Mouse (Mus musculus) heart, adult 18-20 months (tissue): ENCODE measurements around the gene Tcte1. TPM values are rescaled to one million over a fixed set of nuclear protein-coding genes. Genes with fewer than 3 reads are reported as not detected.
A peak's percentile ranks its signal among the peaks of the same experiment; 100 is the strongest.

ENCODE experiments used
- DNase-seq, 2 experiments: peaks; one replicate each; pipeline ENCODE4 v3.0.0; 2021 to 2022; ENCODE audit warnings: mixed read lengths in 1 of 2
- total RNA-seq, 2 experiments: library from RNA; stranded (reverse); gene quantifications; 2 replicates each; pipeline ENCODE4 v1.2.3; 2021

The Tcte1 gene
- total RNA-seq, 2 experiments from 2014 or later: not detected

DNA sequence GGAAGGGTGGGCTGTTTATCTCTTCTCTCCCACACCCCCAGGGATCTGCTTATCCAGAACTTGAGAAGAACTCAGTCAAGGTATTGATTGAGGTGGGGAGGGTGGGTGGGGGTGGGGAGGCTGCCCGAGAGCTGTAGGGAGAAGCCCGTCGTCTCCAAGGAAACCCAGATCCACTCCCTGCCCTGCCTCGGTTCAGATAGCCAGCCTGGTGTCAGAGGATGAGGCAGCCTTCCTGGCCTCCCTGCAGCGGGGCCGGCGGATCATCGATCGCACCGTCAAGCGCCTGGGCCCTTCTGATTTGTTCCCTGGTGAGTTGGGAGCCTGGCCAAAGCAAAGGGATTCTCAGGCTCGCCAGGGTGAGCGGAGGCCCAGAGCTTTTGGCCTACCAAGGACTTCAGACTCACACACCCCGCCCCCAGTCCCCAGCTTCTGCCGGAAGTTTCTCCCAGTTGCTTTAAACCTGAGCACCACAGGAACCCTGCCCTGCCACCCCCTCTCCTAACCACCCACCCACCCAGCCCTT, 8.0 kb upstream of the Tcte1 start:
- DNase-seq: no peak

DNA sequence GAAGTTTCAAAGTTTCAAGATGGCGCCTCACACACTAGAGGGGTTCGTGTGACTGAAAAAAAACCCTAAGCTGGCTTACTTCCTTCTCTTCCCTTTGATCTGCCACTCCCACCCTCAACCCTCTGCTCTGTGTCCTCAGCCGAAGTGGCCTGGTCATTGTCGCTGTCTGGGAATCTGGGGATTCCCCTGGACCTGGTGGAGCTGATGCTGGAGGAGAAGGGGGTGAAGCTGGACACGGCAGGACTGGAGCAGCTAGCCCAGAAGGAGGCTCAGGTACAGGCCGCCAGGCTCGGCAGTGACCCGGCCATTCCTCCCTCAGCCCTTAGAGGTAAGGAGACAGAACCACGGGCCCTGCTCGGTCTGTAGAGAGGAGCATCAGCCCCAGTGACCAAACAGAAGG, 7.4 kb upstream of the Tcte1 start:
- DNase-seq: no peak

DNA sequence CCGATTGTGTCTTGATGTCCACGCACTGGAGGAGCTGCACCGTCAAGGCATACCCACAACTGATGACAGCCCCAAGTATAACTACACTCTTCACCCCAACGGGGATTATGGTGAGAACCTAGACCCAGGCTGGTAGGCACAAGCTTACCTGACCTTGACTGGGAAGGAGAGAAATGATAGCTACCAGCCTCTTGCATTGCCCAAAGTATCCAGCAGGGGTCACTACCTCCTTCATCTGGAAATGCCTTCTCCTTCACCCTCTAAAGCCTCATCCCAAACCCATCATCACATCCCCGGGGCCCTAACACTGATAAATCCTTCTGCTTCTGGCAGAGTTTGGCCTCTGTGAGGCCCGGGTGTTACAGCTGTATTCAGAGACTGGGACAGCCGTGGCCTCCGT, 6.7 kb upstream of the Tcte1 start:
- DNase-seq: peak; percentile 68 to 91

DNA sequence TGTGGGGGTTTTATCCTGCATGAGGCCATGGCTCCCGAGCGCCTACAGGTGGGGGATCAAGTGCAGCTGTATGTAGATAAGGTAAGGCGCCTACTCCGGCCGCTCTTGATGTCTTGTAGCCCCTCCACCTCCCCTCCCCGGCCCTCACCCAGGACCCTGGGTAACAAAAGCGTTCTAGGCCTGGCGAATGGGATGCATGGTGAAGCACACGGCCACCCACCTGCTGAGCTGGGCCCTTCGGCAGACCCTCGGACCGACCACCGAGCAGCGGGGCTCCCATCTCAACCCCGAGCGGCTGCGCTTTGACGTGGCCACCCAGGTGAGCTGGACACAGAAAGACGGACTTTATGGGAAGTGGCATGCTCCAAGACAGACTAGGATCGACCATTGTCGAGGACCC, 6.1 kb upstream of the Tcte1 start:
- no peak for DNase-seq

DNA sequence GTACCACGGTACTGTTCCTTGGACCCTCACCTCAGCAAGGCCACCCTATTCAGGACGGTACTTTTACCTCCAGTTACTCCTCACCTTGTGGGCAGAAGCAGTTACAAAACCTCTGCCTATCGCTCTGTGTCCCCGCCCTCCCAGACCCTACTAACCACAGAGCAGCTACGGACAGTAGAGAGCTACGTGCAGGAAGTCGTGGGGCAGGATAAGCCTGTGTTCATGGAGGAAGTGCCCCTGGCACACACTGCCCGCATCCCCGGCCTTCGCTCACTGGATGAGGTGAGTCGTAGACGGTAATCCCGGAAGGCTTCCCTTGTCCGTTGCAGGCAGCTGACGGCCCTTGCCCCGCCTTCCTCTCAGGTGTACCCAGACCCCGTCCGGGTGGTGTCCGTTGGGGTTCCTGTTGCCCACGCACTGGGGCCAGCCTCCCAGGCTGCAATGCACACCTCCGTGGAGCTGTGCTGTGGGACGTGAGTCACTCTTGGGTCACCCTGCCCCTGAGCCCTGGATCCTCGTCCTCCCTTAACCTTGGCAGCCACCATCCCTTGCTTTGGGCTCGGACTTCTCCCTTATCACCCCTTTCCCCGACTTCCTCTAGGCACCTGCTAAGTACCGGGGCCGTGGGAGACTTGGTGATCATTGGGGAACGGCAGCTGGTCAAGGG, 5.6 kb upstream of the Tcte1 start:
- DNase-seq: no peak

DNA sequence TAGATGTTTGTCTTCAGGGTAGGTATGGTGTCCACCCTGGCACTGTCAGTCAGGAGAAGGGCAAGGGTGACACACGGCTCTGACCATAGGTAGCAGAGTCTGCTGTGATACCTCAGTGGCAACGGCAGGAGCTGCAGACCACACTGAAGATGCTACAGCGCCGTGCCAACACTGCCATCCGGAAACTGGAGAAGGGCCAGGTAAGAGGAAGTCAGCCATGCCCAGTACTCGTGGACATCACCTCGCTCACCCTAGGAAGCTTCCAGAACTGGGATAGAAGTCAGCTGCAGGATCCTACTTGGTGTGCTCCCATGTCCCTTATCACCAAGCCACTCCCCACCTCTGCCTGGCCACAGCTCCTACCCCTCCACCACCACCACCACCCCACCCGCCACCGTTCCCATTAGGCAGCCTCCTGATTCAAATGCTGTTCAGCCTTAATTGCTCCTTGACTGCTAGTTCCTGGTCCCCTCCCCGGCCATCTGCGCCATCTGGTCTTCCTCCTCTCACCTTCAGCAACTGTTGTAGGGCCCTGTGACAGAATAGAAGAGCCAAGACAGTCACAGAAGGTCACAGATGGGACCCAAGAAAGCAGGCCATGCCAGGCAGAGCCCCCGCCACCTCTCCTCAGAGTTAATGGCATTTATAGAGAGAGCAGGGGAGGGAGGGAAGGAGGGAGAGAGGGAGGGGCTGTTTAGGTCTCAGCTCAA, 4.3 kb upstream of the Tcte1 start:
- DNase-seq: no peak

DNA sequence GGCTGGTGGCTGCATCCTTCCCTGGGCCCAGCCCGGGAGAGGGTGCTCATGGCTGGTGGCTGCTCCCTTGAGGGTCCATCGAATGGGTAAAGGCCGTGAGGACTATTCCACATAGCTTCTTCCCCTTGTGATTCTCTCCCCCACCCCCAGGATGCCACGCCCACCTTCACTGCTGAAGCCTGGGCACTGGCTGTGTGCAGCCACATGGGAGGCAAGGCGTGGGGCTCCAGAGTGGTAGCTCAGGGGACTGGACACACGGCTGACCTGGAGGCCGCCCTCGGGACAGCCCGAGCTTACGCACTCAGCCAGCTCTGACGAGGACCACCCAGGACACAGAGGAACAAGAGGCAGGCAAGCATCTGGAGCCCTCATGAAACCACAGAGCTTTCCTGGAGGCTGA, 3.1 kb upstream of the Tcte1 start:
- DNase-seq: no peak

DNA sequence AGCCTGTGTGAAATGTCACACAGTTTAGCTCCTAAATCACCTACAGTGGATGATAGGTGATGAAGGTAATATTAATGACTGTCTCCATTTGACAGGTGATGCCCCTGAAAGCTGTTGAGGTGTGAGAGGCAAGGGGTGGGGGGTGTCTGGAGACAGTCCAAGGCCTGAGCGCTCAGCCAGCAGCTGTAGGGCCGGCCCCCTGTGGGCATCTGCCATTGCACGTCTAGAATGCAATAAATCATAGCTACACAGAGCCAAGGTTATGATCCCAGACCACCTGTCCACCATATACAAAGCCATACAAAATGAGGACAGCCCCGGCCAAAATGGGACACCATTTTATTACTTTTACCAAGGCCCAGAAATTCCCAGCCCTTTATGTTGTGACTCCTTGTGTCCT, 1.7 kb downstream of the Tcte1 start:
- DNase-seq: no peak

DNA sequence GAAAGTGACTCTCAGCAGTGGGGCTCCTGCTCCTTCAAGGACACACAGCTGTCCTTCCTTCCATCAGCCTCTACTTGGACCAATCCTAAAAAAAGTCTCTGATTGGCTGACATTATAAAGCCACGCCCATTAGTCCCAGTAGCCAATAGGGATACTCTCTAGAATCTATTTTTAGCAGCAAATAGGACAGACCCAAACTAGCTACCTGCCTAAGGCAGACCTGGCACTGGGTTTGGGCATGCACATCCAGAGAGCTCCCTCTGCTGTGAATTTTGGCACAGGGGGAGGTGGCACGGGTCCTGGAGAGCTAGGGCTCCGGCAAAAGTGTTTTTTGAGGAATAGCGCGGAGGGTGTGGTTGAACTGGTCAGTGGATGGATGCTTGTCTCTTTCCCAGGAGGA, 3.3 kb downstream of the Tcte1 start:
- no peak for DNase-seq

DNA sequence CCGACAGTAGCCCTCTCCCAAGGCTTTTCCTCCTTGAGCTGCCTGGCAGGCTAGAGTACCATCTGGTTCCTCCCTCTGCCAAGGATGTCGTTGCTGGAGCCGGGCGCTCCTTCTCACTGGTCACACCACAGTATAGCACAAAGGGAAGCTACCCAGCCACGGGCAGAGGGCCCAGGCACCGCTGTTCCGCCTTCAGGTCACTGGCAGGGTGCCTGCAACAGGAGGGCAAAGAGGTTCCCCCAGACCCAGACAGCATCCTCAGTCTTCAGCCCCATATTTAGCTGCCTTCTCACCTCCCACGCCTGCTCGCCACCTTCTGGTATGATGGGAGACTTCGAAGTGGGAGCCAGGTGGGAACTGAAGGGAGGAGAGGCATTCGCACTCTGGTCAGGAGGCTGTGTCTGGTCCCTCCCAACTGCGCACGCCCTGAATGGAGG, 7.1 kb downstream of the Tcte1 start:
- no peak for DNase-seq

DNA sequence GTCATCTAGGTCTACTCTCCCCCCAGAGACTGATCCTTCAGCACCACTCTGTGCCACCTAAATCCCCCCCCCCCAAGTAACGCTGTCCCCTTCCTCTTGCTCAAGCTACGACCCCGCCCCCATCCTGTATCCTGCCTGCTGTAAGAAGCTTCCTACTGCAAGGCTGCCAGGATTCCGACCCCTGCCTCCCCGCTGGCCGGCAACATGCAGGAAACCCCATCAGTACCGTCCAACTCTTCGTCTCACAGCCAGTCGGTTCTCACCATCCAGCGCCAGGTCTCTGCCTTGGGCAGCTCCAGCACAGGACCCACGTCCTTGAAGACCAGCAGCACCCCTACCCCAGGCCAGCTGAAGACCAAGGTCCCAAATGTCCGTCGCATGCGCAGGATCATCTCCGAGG, 9.7 kb downstream of the Tcte1 start:
- no peak for DNase-seq

DNA sequence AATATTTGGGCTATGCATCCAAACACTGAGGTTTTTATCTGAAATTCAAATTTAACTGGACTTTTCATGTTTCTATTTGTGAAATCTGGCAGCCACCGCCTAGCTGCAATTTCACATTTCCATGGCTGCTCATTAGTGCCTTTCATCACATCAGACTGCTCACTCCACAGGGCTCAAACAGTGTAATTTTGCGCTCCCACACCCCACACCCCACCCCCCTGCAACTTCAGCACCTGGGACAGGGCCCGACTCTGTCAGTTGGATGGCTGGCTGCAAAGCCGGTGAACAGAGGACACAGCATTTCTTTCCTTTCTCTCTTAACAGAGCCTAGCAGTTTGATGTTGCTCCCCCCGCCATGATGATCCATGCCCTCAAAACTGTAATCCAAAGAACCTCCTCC, 13.0 kb downstream of the Tcte1 start:
- no peak for DNase-seq

DNA sequence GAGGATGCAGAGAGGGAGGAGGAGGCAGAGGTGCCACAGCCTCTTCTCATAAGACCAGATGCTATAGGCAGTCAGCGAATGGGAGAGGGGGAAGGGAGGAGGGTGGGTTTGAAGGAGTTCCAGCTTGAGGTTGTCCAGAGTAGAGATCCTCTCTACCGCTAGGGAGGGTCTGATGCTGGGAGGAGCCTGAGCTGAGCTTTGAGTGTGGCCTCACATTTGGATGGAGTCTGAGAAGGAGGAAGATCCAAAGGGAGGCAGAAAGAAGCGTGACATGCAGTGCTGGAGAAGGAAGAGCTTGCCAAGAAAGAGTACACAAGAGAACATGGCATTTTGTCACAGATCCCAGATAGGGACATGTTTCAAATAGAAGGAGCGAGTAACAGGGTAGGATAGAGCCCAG, 15.2 kb downstream of the Tcte1 start:
- DNase-seq: no peak

DNA sequence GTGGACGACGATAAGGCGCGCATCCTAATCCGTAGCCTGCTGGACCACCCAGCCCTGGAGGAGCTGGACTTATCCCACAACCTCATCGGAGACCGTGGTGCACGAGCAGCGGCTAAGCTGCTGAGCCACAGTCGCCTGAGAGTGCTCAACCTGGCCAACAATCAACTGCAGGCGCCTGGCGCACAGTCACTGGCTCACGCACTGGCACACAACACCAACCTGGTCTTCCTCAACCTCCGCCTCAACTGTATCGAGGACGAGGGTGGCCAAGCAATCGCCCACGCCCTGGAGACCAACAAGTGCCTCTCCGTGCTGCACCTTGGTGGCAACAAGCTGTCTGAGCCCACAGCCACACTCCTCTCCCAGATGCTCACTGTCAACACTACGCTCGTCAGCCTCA, 16.4 kb downstream of the Tcte1 start:
- no peak for DNase-seq

DNA sequence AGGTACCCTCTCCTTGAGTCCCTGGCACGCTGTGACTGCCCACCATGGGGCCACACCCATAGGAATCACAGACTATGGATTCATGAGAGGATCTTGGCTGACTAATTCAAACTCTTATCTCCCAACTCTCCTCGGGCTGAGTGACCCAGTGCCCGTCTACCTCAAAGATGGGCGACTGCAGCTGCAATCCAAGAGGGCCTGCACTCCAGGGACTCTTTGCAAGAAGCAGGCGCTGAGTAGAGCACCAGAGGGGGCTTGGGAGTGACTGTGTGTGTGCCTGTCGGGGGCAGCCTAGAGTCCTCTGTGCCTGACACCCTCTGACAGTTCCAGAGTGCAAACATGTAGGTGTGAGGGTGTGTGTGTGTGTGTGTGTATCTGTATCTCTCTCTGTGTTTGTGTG, 18.9 kb downstream of the Tcte1 start:
- no peak for DNase-seq

DNA sequence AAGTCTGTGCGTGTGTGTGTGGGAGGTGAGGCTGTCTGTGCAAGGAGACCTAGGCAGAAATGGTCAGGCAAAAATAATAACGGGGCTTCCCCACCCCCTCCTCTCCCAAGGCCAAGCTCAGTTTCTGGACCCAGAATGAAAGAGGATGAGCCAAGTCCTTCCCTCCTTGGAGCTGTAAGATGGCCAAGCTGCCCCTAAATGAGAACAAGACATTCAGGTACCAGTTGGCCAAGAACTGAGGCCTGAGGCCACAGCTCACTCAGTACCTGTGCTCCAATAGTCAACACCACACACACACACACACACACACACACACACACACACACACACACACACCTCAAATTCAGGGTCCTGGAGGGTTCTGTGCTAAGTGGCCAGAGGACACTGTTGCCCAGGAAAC, 19.5 kb downstream of the Tcte1 start:
- no peak for DNase-seq

DNA sequence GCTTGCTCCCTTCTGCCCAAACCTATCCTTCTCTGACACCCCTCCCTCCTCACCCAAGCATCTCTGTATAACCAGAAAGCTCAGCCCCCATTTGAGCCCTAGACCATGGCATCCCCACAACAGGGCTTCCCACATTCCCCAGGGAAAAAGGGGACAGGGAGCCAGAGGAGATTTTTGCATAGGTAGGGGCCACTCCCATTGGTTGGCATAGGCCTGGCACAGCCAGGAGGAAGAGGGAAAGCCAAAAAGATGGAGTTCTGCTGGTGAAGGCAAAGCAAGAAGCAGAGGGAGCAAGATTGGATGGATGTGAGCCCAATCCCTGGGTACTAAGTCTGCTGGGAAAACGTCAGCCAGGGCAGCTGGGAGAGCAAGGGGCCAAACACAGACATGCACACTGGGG, 19.9 kb downstream of the Tcte1 start:
- DNase-seq: no peak

DNA sequence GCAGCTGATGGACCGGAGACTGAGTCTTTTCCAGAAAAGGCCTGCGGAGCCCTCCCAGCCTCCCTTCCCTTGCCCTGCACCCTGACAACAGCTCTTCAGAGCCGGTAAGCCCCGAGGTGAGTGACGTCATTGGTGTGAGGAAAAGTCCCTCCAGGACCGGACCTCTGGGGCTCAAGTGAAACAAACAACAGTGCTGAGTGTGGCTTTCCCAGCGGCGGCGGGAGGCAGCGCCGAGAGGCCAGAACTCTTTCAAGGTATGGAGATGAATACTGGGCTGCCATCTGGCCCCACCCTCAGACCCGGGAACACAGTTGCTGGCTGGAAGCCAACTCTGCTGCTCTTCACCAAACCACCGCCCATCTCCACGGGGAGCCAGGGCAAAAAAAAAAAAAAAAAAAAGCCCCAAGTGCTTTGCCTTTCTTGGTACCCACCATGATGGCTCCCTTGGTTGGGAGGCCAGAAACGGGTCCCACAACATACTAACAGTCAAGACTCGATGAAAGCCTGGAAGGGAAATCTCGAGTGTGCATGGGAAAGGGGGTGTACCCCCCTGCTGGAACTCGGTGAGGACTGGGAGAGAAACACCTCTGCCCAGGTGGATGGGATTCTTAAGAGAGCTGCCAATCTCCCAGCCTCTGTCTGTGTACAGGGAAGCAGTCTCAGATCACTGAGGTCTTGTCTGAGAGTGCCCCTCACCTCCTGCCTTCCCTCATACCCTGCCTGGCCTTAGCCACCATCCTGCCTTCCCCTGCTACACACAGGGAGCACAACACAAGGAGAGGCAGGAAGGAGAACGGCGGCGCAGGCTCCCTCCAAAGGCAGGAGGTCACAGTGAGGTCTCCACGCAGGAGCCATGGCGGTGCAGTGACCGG, 21.0 kb downstream of the Tcte1 start:
- DNase-seq: no peak

DNA sequence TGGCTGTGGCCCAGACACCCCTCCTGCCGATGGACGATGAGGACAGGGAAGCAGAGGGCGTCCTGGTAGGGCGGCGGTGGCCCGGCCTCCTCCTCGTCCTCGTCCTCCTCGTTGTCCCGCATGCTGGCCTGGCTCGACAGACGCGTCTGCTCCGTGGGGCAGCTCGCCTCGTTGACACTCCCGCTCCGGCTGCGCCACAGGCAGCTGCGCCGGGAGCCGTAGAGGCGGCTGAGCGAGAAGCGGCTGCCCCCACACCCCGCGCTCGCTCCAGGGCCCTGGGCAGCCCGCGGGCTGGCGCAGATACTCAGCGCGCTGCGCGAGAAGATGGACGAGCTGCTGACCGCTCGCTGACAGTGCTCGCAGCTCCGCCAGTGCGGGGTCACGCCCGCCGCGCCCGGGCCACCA, 21.6 kb downstream of the Tcte1 start:
- DNase-seq: no peak

DNA sequence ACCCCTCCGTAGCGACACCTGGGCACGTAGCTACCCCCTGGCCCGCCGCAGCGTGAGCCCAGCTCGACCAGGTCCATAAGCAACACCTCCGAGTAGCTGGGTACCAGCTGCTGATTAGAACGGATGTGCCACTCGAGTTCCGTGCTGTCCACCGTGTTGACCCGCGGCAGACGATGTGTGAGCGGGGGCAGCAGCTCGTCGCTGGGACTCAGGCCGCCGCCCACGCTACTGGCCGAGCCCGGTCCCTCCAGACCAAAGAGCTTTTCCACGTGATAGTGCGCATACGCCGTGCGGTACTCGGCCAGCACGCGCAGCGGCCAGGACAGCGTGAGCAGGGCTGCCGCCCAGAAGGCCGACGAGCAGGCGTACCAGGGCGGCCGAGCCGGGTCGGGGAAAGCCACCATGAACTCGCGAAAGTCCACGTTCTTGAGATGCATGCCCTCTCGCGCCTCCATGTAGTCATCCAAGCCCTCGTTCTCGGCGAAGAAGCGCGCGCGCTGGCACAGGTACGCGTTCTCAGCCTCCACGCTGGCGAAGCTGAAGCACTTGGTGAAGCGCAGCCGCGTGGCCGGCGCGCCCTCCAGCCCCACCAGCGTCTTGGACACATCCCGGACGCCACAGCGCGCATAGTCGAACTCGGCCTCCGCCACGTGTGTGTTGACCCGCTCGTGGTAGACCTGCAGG, 22.2 kb downstream of the Tcte1 start:
- DNase-seq: no peak

DNA sequence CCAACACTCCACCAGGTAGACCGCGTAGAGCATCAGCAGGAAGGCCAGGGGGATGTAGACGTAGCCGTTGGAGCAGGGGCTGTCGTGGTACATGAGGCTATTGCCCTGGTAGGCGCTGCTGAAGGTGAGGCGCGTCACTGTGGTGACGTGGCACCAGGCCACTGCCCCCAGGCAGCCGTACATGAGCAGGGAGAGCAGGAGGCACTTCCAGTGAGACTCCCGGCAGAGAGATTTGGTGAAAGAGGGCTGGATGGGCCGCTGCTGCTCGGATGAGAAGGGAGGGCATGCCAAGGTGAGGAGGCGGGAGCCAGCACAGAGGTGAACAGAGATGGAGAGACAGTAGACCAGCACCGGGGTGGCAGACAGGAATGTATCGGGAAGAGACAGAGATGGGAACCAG, 23.7 kb downstream of the Tcte1 start:
- no peak for DNase-seq

DNA sequence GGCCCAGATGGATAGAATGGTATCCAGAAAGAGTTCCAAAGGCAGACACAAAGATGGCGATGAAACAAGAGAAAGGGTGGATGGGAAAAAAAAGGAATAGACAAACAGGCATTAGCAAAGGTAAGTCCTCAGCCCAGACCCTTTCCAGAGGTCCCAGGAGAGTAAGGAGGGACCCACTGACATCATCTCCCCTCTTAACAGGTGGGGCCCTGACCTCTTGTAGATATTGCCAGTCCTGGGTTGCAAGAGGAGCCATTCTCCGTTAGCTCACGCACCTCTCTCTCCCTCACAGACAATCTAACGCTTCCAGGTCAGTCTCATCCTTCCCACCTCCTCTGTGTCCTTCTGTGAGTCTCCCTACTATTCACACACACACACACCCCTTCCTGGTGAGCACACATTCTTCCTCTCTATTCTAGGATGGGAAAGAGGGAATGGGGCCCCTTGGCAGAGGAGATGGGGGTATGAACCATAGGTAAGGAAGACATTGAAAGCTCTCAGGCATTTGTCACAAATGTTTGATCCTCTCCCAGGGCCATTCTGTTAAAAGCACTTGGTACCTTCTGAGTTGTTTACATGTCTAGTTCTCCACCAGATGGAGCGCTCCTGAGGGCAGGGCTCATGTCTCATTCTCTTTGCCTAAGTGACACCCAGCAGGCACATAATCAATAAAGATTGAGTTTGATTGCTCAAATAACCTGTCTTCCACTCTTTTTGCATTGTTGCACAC, 24.4 kb downstream of the Tcte1 start:
- DNase-seq: no peak
